Mouse (Mus musculus): Measurements from ENCODE around the gene Nt5c3.

GRCm38 (mm10) chr6:56931648-56932415, 8.1 kb upstream of the Nt5c3 start:
- TF ChIP-seq CTCF (IDR thresholded peaks at IDR 0.05; ENCODE audit: low read depth) (no peak), EP300 (IDR thresholded peaks at IDR 0.05; ENCODE audit: low read depth) (no peak)

Measured in liver, embryonic 14.5 days (tissue).